Mouse (Mus musculus) fat pad, adult 2 months (tissue): ENCODE measurements at regions not wholly inside any gene's neighbourhood (a gene's known extent, or its start where the extent isn't known, plus 50 kb on each side); places are given as distances from the start of the nearest gene placed in this dataset.

Experiments used
- DNase-seq: peaks from one replicate; pipeline ENCODE4 v3.0.0-alpha.2; 2011; ENCODE audit warnings: low read depth, low spot score; ENCODE audit errors: extremely low read depth

GRCm38 (mm10) chr3:21218936-21219335, 852.0 kb upstream of the Agtr1b start:
- DNase-seq: no peak

DNA sequence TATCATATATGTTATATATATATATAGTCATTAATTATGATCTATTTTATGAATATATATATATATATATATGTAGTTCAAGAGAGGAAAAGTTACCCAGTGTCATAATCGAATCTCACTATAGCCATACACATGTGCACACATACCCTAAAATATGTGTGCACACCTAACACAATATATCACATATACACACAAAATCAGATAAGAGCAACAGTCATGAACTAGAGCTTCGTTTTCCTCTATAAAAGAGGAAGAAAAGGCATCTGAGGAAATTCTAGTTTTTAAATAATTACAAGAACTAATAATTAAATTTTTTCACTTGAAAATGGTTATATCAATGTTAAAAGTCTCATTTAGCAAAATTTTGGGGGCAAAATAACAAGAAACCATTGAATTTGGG, 835.3 kb upstream of the Tbl1xr1 start:
- no peak for DNase-seq

GRCm38 (mm10) chr3:21256129-21256760, 820.2 kb upstream of the Tbl1xr1 start:
- DNase-seq: no peak

DNA sequence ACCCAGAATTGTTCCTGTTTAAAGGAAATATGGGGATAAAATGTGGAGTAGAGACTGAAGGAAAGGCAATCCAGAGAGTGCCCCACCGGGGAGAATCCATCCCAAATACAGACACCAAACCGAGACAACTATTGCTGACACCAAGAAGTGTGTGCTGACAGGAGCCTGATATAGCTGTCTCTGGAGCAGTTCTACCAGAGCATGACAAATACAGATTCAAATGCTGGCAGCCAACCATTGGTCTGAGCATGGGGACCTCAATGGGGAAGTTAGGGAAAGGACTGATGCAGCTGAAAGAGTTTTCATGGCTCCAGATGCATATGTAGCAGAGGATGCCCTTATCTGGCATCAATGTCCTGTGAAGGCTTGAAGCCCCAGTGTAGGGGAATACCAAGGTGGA, 813.1 kb upstream of the Tbl1xr1 start:
- DNase-seq: no peak

DNA sequence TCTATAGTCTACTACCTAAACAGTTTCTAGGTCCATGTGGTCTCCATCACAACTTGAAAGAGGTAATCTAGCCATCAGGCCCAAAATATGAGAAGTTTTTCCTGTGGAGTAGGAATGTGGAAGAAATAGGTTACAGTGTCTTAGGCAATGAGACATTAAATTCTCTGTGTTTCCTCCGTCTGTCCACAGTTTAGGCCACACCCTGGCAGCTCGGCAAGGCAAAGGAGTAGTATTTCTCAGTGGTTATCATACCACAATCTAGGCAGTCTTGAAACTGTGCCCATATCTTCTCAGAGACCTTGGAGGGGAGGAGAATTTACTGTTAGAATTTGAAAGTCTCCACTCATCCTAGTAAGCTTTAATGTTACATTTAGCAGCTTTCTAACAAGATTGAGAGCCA, 811.0 kb upstream of the Tbl1xr1 start:
- no peak for DNase-seq

GRCm38 (mm10) chr3:21268429-21269129, 807.9 kb upstream of the Tbl1xr1 start:
- no peak for DNase-seq

DNA sequence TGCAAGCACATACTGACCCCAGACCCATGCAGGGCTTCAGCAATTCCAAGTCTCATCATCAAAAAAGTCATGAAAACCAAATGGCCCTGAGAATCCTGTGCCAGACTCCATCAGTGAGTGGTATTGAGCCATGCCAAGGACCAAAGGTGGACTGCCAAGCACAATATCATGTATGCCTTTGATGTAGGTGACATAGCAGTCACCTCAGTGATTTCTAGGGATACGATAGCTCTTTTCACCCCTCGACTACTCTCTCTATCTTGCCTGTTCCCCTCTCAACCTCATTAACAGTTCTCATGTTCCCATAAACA, 807.4 kb upstream of the Tbl1xr1 start:
- no peak for DNase-seq

DNA sequence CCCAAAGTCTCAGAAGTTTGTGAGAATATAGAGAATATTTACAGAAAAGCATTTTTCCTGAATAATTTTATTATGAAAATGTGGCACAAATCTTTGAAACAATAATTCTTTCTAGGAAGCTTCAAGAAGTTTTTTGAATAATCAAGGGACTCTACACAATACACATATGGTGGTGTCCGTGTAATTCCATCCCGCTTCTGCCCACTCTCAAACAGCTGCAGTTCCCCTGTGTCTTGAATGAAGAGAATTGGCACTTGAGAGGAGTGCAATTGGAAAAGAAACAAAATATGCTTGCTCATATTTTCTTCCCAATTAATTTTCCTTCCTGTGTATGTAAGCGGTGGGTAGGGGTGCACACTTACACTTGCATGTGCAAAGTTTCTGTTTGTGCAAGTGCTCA, 805.7 kb upstream of the Tbl1xr1 start:
- DNase-seq: no peak

DNA sequence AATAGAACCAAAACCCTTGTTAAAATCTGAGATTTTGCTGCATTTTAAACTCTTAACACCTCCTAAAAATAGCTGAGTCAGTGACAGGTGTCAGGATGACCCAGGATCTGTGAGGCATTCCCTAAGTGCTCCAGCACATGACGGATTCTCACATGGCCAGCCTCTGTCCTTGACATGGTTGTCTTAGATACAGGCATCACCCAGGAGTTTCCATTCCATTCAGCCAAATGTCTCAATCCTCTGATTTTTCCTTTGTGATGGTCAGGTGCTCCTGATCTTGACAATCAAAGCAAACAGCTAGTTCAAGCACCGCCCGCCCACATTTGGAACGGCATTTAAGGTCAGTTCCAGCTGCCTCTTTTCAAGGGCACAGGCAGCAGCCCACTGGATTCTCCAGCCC, 804.2 kb upstream of the Tbl1xr1 start:
- no peak for DNase-seq

DNA sequence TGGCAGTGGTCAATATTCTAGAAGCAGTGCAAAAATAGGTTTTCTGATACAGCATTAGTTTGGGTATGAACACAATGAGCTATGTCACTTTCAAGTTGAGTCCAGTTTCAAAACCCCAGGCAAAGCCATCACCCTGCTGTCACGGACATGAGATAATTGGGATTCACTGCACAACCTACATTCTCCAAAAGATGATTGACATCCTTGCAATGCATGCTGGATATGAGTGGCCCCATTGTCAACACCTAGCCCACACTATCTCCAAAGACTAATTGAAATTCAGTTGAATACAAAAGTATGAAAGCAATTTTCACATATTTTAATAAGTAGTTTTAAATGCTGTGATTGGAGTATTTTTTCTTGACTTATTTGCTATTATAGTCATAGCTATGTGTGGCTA, 783.7 kb upstream of the Tbl1xr1 start:
- no peak for DNase-seq

DNA sequence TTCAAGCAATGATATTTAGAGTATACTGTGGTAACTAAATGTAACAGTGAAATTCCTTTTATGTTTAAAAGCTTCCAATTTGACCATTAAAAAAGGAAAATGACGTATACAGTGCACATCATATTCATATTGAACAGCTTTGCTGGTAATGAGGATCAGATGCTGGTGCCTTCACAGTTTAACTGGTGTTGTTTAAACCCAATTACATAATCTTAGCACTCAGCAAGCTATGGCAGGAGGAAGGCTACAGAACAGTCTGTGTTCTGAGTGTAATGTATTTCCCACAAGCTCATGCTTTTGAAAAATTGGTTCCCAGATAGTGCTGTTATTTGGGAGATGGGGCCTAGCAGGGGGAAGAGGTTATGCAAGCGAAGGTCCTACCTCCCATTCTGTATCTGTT, 783.1 kb upstream of the Tbl1xr1 start:
- DNase-seq: no peak

- peak; percentile 7 for DNase-seq
Observed at GRCm38 (mm10) chr3:21294776-21295175, 781.7 kb upstream of the Tbl1xr1 start.

DNA sequence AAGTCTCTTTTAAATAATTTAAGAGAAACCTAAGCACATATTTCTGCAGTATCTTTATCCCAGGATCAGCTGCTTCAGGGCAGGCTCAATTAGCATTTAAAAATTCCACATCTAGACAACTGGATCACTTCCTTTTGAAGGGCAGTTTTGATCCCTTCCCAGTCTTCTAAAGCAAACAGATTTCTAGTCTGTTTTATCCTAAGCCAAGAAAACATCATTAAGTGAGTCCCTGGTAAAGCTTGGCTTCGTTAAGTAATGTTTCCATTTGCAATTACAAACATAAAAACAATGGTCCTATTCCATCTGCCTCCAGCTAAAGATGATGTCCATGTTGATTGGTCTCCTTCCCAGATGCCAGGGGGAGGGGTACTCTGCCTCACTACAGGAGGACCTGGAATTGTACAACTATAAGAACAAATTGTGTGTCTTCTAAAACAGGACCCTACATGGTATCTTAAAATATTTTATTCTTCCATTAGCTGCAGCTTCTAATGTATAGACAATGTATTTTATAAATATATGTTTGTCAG, 779.8 kb upstream of the Tbl1xr1 start:
- no peak for DNase-seq

GRCm38 (mm10) chr3:21325329-21325896, 751.0 kb upstream of the Tbl1xr1 start:
- no peak for DNase-seq

DNA sequence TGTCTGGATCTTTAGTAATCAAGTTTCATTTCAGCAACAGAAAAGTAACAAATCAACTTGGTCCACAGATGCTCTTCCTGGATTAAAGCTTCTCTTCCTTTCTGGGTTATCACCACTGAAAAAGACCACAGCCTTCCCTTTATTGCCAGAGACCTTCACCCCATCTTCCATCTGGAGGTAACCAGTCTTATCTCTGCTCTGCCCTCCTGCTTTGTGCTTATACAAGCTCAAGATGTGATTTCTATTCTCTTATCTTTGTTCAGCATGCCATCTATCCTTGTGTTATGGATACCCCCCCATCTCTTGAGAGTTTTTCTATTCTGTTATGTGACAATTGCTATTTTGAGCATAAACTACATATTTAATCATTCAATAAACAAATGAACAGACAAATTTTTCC, 734.5 kb upstream of the Tbl1xr1 start:
- no peak for DNase-seq

DNA sequence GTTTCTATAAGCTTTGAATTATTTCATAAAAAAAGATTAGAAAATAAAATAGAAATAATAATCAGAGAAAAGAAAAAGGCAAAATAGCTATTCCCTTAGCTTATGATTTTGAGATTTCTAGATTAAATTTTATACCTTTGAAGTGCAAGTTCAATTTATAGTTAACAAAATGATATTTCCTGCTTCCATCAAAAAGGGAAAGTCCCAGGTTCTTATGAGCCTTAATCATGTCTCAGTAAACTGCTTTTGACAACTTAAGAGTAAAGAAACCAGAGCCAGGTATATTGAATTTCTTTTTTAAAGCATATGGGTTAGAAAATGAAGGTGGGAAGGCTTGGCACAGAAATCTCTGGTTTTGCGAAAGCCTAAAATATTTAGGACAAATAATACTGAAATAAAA, 733.4 kb upstream of the Tbl1xr1 start:
- DNase-seq: no peak

DNA sequence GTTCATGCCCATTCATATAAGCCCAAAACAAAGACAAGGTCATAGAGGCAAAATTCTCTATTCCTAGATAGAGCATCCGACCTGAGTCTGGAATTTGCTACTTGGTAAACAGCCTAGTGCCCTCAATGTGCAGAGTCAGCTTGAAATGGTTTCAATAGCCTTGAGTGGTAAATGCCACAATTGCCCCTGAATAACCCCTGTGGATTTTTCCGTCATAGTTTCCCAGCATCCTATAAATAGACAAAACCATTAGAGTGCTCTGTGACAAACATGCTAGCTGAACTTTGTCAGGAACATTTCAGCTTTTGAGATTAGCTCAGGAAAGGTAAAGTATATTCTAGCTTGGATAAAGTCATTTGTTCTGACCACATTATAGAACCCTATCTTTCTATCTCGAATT, 727.0 kb upstream of the Tbl1xr1 start:
- no peak for DNase-seq

DNA sequence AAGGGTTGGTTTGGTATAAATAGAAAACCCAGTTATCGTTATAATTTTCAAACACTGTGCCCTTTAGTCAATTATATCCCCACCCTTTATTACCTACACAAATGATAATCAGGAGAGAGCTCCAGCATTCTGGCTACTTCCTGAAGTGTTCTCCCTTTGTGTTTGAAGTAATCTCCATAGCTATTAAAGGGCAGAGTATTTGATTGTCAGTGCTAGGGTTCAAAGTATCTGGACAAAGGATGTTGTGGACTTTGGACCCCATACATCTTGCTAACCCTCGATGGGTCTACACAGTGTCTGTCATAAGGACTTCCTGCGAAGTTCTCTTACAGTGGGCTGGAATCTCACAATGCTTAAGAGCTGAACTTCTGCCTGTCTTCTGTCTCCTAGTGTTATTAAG, 720.3 kb upstream of the Tbl1xr1 start:
- DNase-seq: no peak

GRCm38 (mm10) chr3:21356831-21357712, 719.4 kb upstream of the Tbl1xr1 start:
- DNase-seq: no peak

- no peak for DNase-seq
Observed at GRCm38 (mm10) chr3:21358068-21358467, 718.4 kb upstream of the Tbl1xr1 start.

- no peak for DNase-seq
Observed at GRCm38 (mm10) chr3:21361069-21361468, 715.4 kb upstream of the Tbl1xr1 start.

DNA sequence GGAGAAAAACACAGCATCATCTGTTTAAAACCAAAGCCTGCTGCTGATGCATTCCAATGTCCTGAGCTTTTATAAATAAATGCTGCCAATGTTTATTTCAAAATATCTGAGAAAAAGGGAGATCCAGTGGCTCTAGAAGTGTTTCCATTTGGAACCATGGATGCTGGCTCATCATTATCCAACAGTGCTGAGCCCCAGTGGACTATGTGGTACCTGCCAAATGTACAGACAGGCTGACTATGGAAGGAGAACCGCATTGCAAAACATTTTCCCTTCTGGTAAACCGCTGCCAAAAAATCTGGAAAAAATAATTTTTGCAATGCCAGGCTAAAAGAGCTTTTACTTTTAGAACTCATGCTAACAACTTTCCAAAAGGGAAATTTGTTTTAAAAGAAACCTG, 696.6 kb upstream of the Tbl1xr1 start:
- DNase-seq: no peak
